Mouse (Mus musculus) heart, postnatal 0 days (tissue): ENCODE measurements around the gene Gm27021.

Experiments
- CTCF ChIP-seq: IDR thresholded peaks from 2 replicates; pipeline ENCODE4 v1.5.1; 2016; ENCODE audit warnings: antibody characterized with exemption, control low read depth, low read depth
- EP300 ChIP-seq: IDR thresholded peaks from 2 replicates; pipeline ENCODE4 v1.6.1; 2016; ENCODE audit warnings: antibody characterized with exemption, low read depth

GRCm38 (mm10) chr8:120701758-120702465 lies 34.0 kb upstream of the Gm27021 start:
- TF ChIP-seq CTCF (no peak), EP300 (no peak)
